Mouse (Mus musculus) brain, embryonic 14.5 days (tissue): Measurements from ENCODE around the gene Cacng2. TPM values are rescaled to one million over a fixed set of nuclear protein-coding genes. Genes with fewer than 3 reads are reported as not detected.
A peak's percentile ranks its signal among the peaks of the same experiment; 100 is the strongest.

Experiments used
- DNase-seq: peaks from one replicate; pipeline ENCODE4 v3.0.0-alpha.2; 2011; ENCODE audit warnings: low read depth
- CTCF ChIP-seq: fragments of 200-500 bp; IDR thresholded peaks from 2 replicates; pipeline ENCODE4 v1.5.1; 2012; ENCODE audit warnings: inconsistent platforms, mild to moderate bottlenecking, moderate library complexity, borderline replicate concordance; ENCODE audit not compliant: insufficient read depth, insufficient read length; ENCODE audit errors: extremely low read depth
- POLR2A ChIP-seq: fragments of 200-500 bp; IDR thresholded peaks from 2 replicates; pipeline ENCODE4 v1.6.1; 2012; ENCODE audit warnings: mild to moderate bottlenecking, inconsistent platforms, borderline replicate concordance; ENCODE audit not compliant: poor library complexity, insufficient read depth, insufficient read length, severe bottlenecking; ENCODE audit errors: extremely low read depth
- polyA plus RNA-seq: library from polyadenylated mRNA; depleted of rRNA; stranded (reverse); fragments of >200 nt; gene quantifications from 2 replicates; pipeline ENCODE4 v1.2.3, GENCODE M21; 2012

Gene Cacng2
- polyA plus RNA-seq, 1 experiment, result 17.5 TPM

- peak; percentile 91 for TF ChIP-seq CTCF
- no peak for TF ChIP-seq POLR2A
- DNase-seq, result peak; percentile 78
Measured at GRCm38 (mm10) chr15:77982195-77982939, 137.5 kb downstream of the Cacng2 start.

GRCm38 (mm10) chr15:77981181-77981680 lies 138.6 kb downstream of the Cacng2 start:
- no peak for TF ChIP-seq CTCF

GRCm38 (mm10) chr15:77979427-77979865 lies 140.4 kb downstream of the Cacng2 start:
- DNase-seq, result no peak
- no peak for TF ChIP-seq CTCF
- no peak for TF ChIP-seq POLR2A

More at GRCm38 (mm10) chr15:77981181-77981680, 138.6 kb downstream of the Cacng2 start:
- DNase-seq, result no peak

- no peak for TF ChIP-seq POLR2A
- no peak for TF ChIP-seq CTCF
- DNase-seq, result no peak
Measured at GRCm38 (mm10) chr15:77977663-77978062, 142.2 kb downstream of the Cacng2 start.

- DNase-seq, result no peak
- TF ChIP-seq CTCF, result no peak
- TF ChIP-seq POLR2A, result no peak
Measured at GRCm38 (mm10) chr15:77974165-77974841, 145.5 kb downstream of the Cacng2 start.

GRCm38 (mm10) chr15:77970470-77971292 lies 149.1 kb downstream of the Cacng2 start, which contains the start of gene Eif3d:
Eif3d (minus strand) TSS chr15:77970813.
- peak; percentile 99 for DNase-seq
- TF ChIP-seq CTCF, result no peak
- TF ChIP-seq POLR2A, result peak; percentile 76; the same call in 1 of the 2 replicates

GRCm38 (mm10) chr15:77969940-77970469 lies 149.8 kb downstream of the Cacng2 start:
- DNase-seq, result no peak
- TF ChIP-seq CTCF (no peak), POLR2A (no peak)

GRCm38 (mm10) chr15:77965117-77965528 lies 154.7 kb downstream of the Cacng2 start:
- no peak for TF ChIP-seq CTCF
- no peak for TF ChIP-seq POLR2A
- no peak for DNase-seq

GRCm38 (mm10) chr15:77962447-77962846 lies 157.4 kb downstream of the Cacng2 start:
- TF ChIP-seq POLR2A (no peak), CTCF (no peak)
- DNase-seq, result no peak

- no peak for TF ChIP-seq POLR2A
- DNase-seq, result no peak
Measured at GRCm38 (mm10) chr15:77960693-77961092, 159.1 kb downstream of the Cacng2 start.

- TF ChIP-seq POLR2A (no peak), CTCF (no peak)
- DNase-seq, result no peak
Measured at GRCm38 (mm10) chr15:77958071-77958470, 161.8 kb downstream of the Cacng2 start.

- DNase-seq, result no peak
Measured at GRCm38 (mm10) chr15:77957625-77958024, 162.2 kb downstream of the Cacng2 start.

More at GRCm38 (mm10) chr15:77957625-77958024, 162.2 kb downstream of the Cacng2 start:
- no peak for TF ChIP-seq POLR2A
- no peak for TF ChIP-seq CTCF
